Mouse (Mus musculus) heart, postnatal 0 days (tissue): ENCODE results near the gene N4bp2.

Experiments
- CTCF ChIP-seq: IDR thresholded peaks from 2 replicates; pipeline ENCODE4 v1.5.1; 2016; ENCODE audit warnings: antibody characterized with exemption, control low read depth, low read depth
- EP300 ChIP-seq: IDR thresholded peaks from 2 replicates; pipeline ENCODE4 v1.6.1; 2016; ENCODE audit warnings: antibody characterized with exemption, low read depth

DNA sequence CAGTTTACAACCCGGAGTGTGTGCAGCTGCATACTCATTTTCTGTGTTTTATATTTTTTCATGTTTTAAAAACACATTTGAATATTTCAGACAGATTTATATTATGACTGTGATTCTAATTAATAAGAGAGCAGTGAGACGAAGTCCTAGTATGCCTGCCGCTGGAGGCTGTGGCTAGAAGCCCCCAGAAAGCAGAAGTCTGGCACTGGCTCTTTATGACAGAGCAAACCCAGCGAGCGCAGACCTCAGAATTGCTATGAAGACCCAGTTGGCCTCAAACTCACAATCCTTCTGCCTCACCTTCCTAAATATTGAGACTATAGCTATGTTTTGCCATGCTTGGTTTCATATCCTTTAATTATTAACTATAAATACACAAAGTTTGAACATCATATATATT is 64.9 kb downstream of the N4bp2 start:
- no peak for TF ChIP-seq CTCF
- no peak for TF ChIP-seq EP300
